Mouse (Mus musculus) cerebellum, adult 2 months (tissue): Measurements from ENCODE around the gene Kcnip1. TPM values are rescaled to one million over a fixed set of nuclear protein-coding genes. Genes with fewer than 3 reads are reported as not detected.

Source experiments
- DNase-seq, 2 experiments: peaks; one replicate each; pipeline ENCODE4 v3.0.0; 2021
- H3K27ac ChIP-seq: fragments of 200-500 bp; 2 replicates; pipeline ENCODE4 v1.5.1; 2012; ENCODE audit warnings: low read length, control low read depth, inconsistent platforms; ENCODE audit not compliant: insufficient read depth
- H3K27me3 ChIP-seq: fragments of 200-500 bp; 2 replicates; pipeline ENCODE4 v1.6.1; 2012; ENCODE audit warnings: inconsistent platforms, mild to moderate bottlenecking, low read length, moderate library complexity; ENCODE audit not compliant: control insufficient read depth, insufficient read depth
- H3K4me1 ChIP-seq: fragments of 200-500 bp; 2 replicates; pipeline ENCODE4 v1.6.1; 2011; ENCODE audit warnings: low read length; ENCODE audit not compliant: control insufficient read depth, insufficient read depth
- H3K4me3 ChIP-seq: fragments of 200-500 bp; replicated peaks from 2 replicates; pipeline ENCODE3; 2011; ENCODE audit warnings: mild to moderate bottlenecking, low read depth, low read length, control low read depth; ENCODE audit not compliant: insufficient read depth
- CTCF ChIP-seq: fragments of 200-500 bp; IDR thresholded peaks from 2 replicates; pipeline ENCODE4 v1.5.1; 2011; ENCODE audit warnings: low read depth, mild to moderate bottlenecking, control low read depth, low read length, moderate library complexity, borderline replicate concordance; ENCODE audit not compliant: insufficient read depth
- POLR2A ChIP-seq: fragments of 200-500 bp; IDR thresholded peaks from 2 replicates; pipeline ENCODE4 v1.6.1; 2011; ENCODE audit warnings: low read length, control low read depth, borderline replicate concordance; ENCODE audit not compliant: insufficient read depth
- WGBS: fragments of 180-500 bp; shearing (Covaris S2); methylation state at CpG from one replicate; pipeline ENCODE4 v1.1.7; 2018; 5-methylcytosine and 5-hydroxymethylcytosine counted together
- polyA plus RNA-seq: library from polyadenylated mRNA; depleted of rRNA; stranded (reverse); fragments of >200 nt; gene quantifications from 2 replicates; pipeline ENCODE4 v1.2.3, GENCODE M21; 2012

Kcnip1 gene
- polyA plus RNA-seq, 1 experiment, result 78.8 TPM

DNA sequence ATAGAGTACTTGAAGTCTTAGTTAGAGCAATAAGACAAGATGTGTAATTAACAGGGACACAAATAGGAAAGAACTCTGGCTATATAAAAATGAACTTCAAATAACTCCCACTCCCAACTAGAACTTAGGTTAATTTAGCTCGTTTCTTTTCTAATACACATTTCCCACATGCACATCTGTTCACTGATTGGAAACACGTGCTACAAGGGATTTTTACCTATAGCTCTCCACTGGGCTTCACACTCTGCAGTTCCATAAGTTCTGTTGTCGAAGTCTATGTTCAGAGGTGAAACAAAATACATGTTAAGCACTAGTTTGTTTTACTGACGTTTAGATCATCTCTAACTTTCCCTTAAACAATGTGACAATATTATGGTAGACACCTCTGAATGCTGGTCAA lies 12.8 kb downstream of the Kcnip1 start:
- Histone ChIP-seq H3K4me1 (no peaks in the 10 kb centered on the region), H3K27ac (no peak overlapping the region), H3K27me3 (no peaks in the 10 kb centered on the region; the same call in 1 of the 2 replicates), H3K4me3 (no peak overlapping the region)
- DNase-seq, result no peak
- TF ChIP-seq POLR2A, result no peak
- no peak for TF ChIP-seq CTCF
- WGBS, result 82% methylated on average over 4 of the region's 4 CpGs

DNA sequence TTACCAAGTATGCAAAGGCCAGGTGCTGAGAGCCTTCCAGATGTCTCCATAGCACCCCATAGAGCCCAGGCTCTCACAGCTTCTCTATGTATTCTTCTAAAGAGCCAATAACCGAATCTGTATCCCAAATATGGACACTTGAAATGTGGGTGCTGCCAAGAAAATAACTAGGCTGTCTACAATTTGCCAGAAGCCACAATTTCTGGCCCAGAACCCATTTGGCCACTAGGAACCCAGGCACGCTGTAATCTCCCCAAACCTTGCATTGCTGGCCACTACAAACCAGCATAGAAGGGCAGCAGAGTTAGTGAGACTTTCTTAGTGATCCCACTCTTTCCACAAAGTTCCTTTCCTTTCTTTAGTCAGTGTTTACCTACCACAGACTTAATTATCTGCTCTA lies 17.8 kb downstream of the Kcnip1 start:
- Histone ChIP-seq H3K27ac (no peak overlapping the region), H3K4me3 (no peak overlapping the region), H3K27me3 (no peaks in the 10 kb centered on the region; the same call in 1 of the 2 replicates), H3K4me1 (peaks cover 9% of the 10 kb centered on the region; the same call in 1 of the 2 replicates)
- 11% methylated on average over 2 of the region's 2 CpGs for WGBS
- TF ChIP-seq CTCF (no peak), POLR2A (no peak)
- DNase-seq, result no peak

DNA sequence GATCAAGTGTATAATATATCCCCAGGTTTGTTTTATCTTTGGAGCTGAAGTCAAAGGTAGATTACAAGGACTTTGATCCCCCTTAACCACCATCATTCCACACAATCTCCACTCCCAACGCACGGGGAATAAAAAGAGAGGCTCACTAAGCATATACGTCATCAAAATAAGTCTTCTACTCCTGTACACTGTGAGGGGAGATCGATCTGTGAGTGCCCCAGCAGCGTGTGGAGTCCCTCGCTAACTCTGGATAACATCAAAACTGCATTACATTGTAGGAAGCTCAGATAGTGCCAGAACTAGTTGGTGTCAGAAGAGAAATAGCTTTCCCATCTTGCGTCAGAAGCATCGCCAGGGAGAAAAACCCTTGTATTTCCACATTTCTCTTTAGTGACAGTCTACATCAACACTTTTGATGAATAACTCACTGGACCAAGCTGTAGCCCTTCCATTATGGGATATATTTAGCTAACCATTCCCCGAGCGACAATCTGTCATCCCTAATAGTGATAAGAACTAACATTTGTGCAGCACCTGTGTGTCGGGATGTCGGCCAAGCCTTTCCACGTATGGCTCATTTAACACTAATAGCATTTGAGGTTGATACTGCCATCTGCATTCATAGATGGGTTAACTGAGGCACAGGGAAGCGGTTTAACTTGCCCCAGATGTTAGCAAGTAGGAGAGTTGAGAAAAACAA lies 18.5 kb downstream of the Kcnip1 start:
- peaks cover 9% of the 10 kb centered on the region; the same call in 1 of the 2 replicates for H3K4me1 ChIP-seq
- DNase-seq, result peak; percentile 15 to 39
- TF ChIP-seq POLR2A (no peak), CTCF (no peak)
- H3K27me3 ChIP-seq, result no peaks in the 10 kb centered on the region; the same call in 1 of the 2 replicates
- 32% methylated on average over 14 of the region's 14 CpGs for WGBS
- H3K27ac ChIP-seq, result no peak overlapping the region
- H3K4me3 ChIP-seq, result no peak overlapping the region

DNA sequence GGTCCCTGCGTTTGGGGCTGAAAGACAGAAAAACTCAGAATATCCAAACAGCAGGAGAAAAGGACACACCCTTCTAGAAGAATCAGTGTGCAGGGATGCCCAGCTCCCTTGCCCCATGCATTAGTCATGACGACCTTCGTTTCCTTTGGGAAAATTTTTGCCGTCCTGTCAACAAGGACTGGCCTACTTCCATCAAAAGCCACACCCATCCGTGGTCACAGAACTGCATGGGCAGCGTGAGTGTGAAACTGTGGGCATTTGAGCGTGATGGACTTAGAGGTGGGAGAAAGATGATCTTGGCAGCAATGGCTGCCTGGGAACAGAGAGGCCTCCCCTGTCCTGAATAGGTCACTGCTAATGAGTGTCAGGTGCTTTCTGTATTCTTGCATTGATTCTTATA lies 20.8 kb downstream of the Kcnip1 start:
- TF ChIP-seq CTCF (no peak), POLR2A (no peak)
- H3K27me3 ChIP-seq, result no peaks in the 10 kb centered on the region; the same call in 1 of the 2 replicates

DNA sequence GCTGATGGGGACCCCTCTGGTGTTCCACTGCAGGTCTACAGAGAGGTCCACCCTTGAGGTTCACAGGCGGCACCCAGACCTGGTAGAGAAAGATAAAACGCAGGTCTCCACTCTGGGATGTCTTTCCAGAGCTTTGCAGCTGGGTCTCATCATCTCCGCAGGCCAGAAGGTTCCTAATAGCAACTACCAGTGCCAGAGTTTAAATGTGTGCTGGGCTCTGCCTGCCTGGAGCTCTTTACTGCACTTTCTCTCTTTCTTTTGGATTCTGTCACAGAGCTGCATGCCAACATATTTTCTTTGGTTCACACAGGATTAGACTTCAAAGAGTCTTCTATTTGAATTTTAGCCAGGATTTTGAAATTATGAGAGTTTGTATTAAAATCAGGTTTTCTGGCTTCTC lies 23.8 kb downstream of the Kcnip1 start:
- Histone ChIP-seq H3K4me1 (peaks cover under 1% of the 10 kb centered on the region; the same call in 1 of the 2 replicates), H3K4me3 (no peak overlapping the region), H3K27me3 (no peaks in the 10 kb centered on the region; the same call in 1 of the 2 replicates), H3K27ac (no peak overlapping the region)
- WGBS, result 61% methylated on average over 3 of the region's 3 CpGs
- DNase-seq, result no peak
- no peak for TF ChIP-seq POLR2A
- TF ChIP-seq CTCF, result no peak

More for the DNA sequence above, 20.8 kb downstream of the Kcnip1 start:
- Histone ChIP-seq H3K4me1 (peaks cover 9% of the 10 kb centered on the region; the same call in 1 of the 2 replicates), H3K4me3 (no peak overlapping the region), H3K27ac (no peak overlapping the region)
- WGBS, result 62% methylated on average over 7 of the region's 7 CpGs
- DNase-seq, result no peak

DNA sequence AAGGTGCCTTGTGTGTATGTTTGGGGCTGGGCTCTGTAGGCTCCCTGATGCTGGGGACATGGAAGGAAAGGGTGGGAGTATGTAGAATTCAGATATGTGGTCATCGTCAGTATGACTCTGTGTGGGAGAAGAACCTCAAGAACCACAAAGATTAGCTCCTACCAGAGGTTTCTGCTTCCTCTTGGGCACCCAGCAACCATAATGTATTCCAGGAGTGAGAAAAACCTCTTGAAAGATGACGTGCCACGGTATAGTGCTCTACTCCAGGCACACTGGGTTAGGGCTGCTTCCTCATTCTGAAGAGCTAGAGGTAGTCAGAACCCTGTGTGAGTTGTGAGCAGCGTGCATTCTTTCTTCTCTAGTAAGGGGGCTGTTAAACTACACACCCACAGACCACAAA lies 25.2 kb downstream of the Kcnip1 start:
- Histone ChIP-seq H3K27ac (no peak overlapping the region), H3K4me1 (no peaks in the 10 kb centered on the region), H3K4me3 (no peak overlapping the region), H3K27me3 (no peaks in the 10 kb centered on the region; the same call in 1 of the 2 replicates)
- WGBS, result 92% methylated on average over 4 of the region's 4 CpGs
- DNase-seq, result no peak
- TF ChIP-seq POLR2A, result no peak
- no peak for TF ChIP-seq CTCF

DNA sequence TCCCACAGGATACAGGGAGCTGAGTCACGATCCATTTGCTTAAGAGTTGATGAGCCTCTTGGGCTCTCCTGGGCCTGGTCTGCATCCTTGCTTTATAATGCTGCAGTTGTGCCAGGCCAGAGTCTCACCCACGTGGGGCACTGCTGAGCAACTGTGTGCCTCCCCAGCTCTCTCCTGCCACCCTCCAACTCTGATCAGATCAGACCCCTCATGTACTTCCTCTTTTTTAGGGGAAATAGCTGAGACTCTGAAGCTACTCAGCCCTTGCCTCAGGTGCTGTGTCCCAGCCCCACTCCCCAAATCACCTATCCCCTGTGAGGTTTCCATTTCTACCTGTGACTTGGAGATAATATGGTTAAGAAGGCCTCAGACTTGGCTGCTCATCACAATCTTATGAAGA lies 27.6 kb downstream of the Kcnip1 start:
- 49% methylated on average over 2 of the region's 2 CpGs for WGBS
- H3K27me3 ChIP-seq, result no peaks in the 10 kb centered on the region; the same call in 1 of the 2 replicates
- H3K4me1 ChIP-seq, result no peaks in the 10 kb centered on the region
- DNase-seq, result no peak
- H3K4me3 ChIP-seq, result no peak overlapping the region
- no peak overlapping the region for H3K27ac ChIP-seq
- TF ChIP-seq CTCF (no peak), POLR2A (no peak)
